Mouse (Mus musculus) liver, embryonic 11.5 days (tissue): Measurements from ENCODE around the gene Sp9. TPM values are rescaled to one million over a fixed set of nuclear protein-coding genes. Genes with fewer than 3 reads are reported as not detected.

Source experiments
- ATAC-seq: fragments of 200-750 bp; cut with Nextera tagmentation; replicated peaks from 2 replicates; pipeline ENCODE4 v1.8.0; 2017; ENCODE audit warnings: moderate number of reproducible peaks, mild to moderate bottlenecking, moderate TSS enrichment, moderate library complexity; ENCODE audit not compliant: low FRiP score
- DNase-seq: peaks from one replicate; pipeline ENCODE4 v3.0.0-alpha.2; 2017; ENCODE audit warnings: low spot score
- H3K27ac ChIP-seq: fragments of 300-500 bp; sonication (generic); 2 replicates; pipeline ENCODE4 v1.5.1; 2014; ENCODE audit warnings: mild to moderate bottlenecking, low read depth, low read length, control low read depth
- H3K27me3 ChIP-seq: fragments of 300-500 bp; sonication (generic); replicated peaks from 2 replicates; pipeline ENCODE4 v1.6.1; 2014; ENCODE audit warnings: low read length, mixed read lengths; ENCODE audit not compliant: control insufficient read depth, insufficient read depth
- H3K36me3 ChIP-seq: fragments of 300-500 bp; sonication (generic); 2 replicates; pipeline ENCODE4 v1.6.1; 2014; ENCODE audit warnings: mild to moderate bottlenecking, low read length, moderate library complexity, mixed read lengths; ENCODE audit not compliant: control insufficient read depth, insufficient read depth
- H3K4me1 ChIP-seq: fragments of 300-500 bp; sonication (generic); replicated peaks from 2 replicates; pipeline ENCODE4 v1.6.1; 2014; ENCODE audit warnings: low read length, mixed read lengths; ENCODE audit not compliant: control insufficient read depth, insufficient read depth
- H3K4me2 ChIP-seq: fragments of 300-500 bp; sonication (generic); 2 replicates; pipeline ENCODE4 v1.6.1; 2014; ENCODE audit warnings: mild to moderate bottlenecking, control low read depth, moderate library complexity
- H3K4me3 ChIP-seq: fragments of 300-500 bp; sonication (generic); 2 replicates; pipeline ENCODE4 v1.5.1; 2014; ENCODE audit warnings: low read depth, low read length, control low read depth
- H3K9ac ChIP-seq: fragments of 300-500 bp; sonication (generic); 2 replicates; pipeline ENCODE4 v1.6.1; 2014; ENCODE audit warnings: low read depth, low read length, control low read depth
- H3K9me3 ChIP-seq: fragments of 300-500 bp; sonication (generic); 2 replicates; pipeline ENCODE4 v1.6.1; 2016; ENCODE audit warnings: low read length, inconsistent platforms, mixed read lengths; ENCODE audit not compliant: control insufficient read depth
- WGBS: fragments of 180-500 bp; shearing (Covaris S2); extraction: QIAGEN DNeasy Blood & Tissue Kit; methylation state at CpG from one replicate; pipeline ENCODE4 v1.1.7; 2014; 5-methylcytosine and 5-hydroxymethylcytosine counted together
- polyA plus RNA-seq: library from polyadenylated mRNA; unstranded; fragments of >200 nt; fragmentation: Nextera tagmentation; extraction: Ambion mirVana; gene quantifications from 2 replicates; pipeline ENCODE4 v1.2.1, GENCODE M21; 2014

The Sp9 gene
- polyA plus RNA-seq, 1 experiment from 2014 or later: 0.05 TPM

DNA sequence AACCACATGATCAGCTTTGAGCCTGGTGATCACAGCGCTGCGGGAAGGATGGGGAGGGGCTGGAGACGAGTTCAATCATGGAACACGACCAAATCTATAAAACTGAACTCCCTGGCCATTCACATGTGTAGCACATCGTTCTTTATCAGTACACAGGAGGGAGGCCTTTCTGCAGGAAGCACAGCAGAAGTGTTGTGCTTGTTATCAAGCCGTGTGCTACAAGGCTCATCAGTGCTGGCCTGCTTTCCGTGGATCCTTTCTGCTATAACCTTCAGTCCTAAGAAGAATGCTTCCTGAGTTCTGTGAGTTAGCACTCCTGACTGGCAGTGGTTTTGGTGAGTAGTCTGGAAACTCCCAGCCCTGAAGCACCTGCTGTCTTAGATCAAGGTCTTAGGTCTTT, 23.3 kb downstream of the Sp9 start:
- Histone ChIP-seq H3K9me3 (no peaks in the 10 kb centered on the region), H3K4me1 (peaks cover 11% of the 10 kb centered on the region), H3K4me2 (no peak overlapping the region), H3K27ac (no peak overlapping the region), H3K27me3 (no peaks in the 10 kb centered on the region), H3K4me3 (no peak overlapping the region), H3K9ac (no peak overlapping the region), H3K36me3 (peaks cover 2% of the 10 kb centered on the region; the same call in 1 of the 2 replicates)
- ATAC-seq (peak; percentile 64; the same call in 1 of the 2 replicates), DNase-seq (no peak)
- 58% methylated on average over 7 of the region's 7 CpGs for WGBS

- Histone ChIP-seq H3K4me1 (peaks cover 22% of the 10 kb centered on the region), H3K4me3 (no peak overlapping the region), H3K9ac (no peak overlapping the region), H3K27me3 (no peaks in the 10 kb centered on the region), H3K4me2 (no peak overlapping the region), H3K9me3 (no peaks in the 10 kb centered on the region), H3K27ac (no peak overlapping the region), H3K36me3 (peaks cover under 1% of the 10 kb centered on the region; the same call in 1 of the 2 replicates)
- 71% methylated on average over 7 of the region's 7 CpGs for WGBS
- ATAC-seq: peak; percentile 50; the same call in 1 of the 2 replicates
- DNase-seq: no peak
Observed at GRCm38 (mm10) chr2:73298154-73298553, 26.4 kb downstream of the Sp9 start.

GRCm38 (mm10) chr2:73298841-73299240, 27.1 kb downstream of the Sp9 start:
- Histone ChIP-seq H3K27ac (no peak overlapping the region), H3K4me2 (no peak overlapping the region), H3K4me1 (peaks cover 22% of the 10 kb centered on the region), H3K4me3 (no peak overlapping the region), H3K9ac (no peak overlapping the region), H3K36me3 (peaks cover 6% of the 10 kb centered on the region; the same call in 1 of the 2 replicates), H3K27me3 (no peaks in the 10 kb centered on the region), H3K9me3 (no peaks in the 10 kb centered on the region)
- no peak for ATAC-seq
- no peak for DNase-seq
- 85% methylated on average over 3 of the region's 3 CpGs for WGBS

DNA sequence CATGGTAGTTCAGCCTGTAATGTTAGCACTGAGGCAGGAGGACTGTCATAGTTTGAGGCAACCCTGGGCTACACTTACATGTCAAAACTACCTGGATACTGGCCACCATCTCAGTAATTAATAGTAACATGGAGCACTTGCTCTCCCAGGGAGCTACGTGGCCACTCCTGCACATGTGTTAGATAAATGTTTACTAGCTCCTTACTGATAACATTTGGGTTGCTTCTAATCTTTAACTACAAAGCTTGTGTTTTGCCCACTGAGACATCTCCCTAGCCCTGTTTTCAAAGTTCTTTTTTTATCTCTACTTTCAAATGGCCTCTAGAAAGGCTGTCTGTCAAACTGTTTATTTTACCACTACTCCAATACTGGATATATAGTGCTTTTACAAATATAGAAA, 30.3 kb downstream of the Sp9 start:
- 17% methylated on average over 1 of the region's 1 CpGs for WGBS
- H3K9me3 ChIP-seq: no peaks in the 10 kb centered on the region
- no peak for DNase-seq
- H3K27ac ChIP-seq: peak overlapping the region; percentile 70
- H3K9ac ChIP-seq: no peak overlapping the region
- no peak overlapping the region for H3K4me3 ChIP-seq
- peaks cover 15% of the 10 kb centered on the region for H3K4me1 ChIP-seq
- H3K4me2 ChIP-seq: peak overlapping the region; percentile 45
- peak; percentile 95 for ATAC-seq
- H3K36me3 ChIP-seq: peaks cover 6% of the 10 kb centered on the region; the same call in 1 of the 2 replicates
- H3K27me3 ChIP-seq: no peaks in the 10 kb centered on the region

DNA sequence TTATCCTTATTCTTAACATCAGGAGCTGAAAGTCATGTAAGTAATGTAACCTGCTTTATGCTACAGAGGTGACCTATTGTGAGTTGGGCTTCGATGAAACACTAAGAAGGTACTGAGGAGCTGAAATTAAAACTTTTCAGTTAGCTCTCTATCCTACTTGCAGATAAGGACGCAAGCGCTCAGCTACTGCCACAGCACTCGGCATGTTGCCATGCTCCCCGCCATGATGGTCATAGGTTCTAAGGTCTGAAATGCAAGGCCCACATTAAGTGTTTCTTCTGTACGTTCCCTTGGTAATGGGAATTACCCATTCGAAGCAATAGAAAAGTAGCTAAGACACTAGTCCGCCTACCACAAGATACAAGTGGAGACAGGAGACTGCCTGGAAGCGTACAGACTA, 31.0 kb downstream of the Sp9 start:
- peak overlapping the region; percentile 70 for H3K27ac ChIP-seq
- WGBS: 86% methylated on average over 9 of the region's 9 CpGs
- ATAC-seq: no peak
- no peaks in the 10 kb centered on the region for H3K9me3 ChIP-seq
- DNase-seq: no peak
- peaks cover 15% of the 10 kb centered on the region for H3K4me1 ChIP-seq
- H3K27me3 ChIP-seq: no peaks in the 10 kb centered on the region
- H3K9ac ChIP-seq: no peak overlapping the region
- no peak overlapping the region for H3K4me3 ChIP-seq
- H3K36me3 ChIP-seq: peaks cover 11% of the 10 kb centered on the region; the same call in 1 of the 2 replicates
- H3K4me2 ChIP-seq: no peak overlapping the region; the same call in 1 of the 2 replicates

DNA sequence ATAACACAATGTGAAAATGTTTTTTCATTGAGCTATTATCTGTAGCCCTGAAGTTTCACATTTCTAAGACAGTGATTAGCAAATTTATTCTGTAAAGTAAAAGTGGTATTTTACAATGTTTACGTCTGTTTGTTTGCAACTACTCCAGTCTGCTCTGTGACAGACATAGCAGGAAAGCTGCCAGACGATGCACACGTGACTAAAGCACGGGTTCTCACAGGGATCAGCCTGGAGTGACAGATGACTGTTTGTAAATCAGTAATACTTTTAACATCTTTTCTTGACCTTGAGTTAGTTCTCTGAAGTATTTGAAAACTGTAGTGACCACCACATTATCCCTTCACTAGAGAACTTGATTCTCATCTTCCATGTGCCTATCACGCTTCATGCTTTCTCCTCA, 32.8 kb downstream of the Sp9 start:
- no peak overlapping the region for H3K9ac ChIP-seq
- no peak overlapping the region for H3K4me3 ChIP-seq
- 88% methylated on average over 5 of the region's 5 CpGs for WGBS
- no peak for DNase-seq
- no peak overlapping the region for H3K27ac ChIP-seq
- H3K27me3 ChIP-seq: no peaks in the 10 kb centered on the region
- H3K4me1 ChIP-seq: peaks cover 10% of the 10 kb centered on the region
- no peak for ATAC-seq
- H3K4me2 ChIP-seq: no peak overlapping the region
- H3K36me3 ChIP-seq: peaks cover 20% of the 10 kb centered on the region
- H3K9me3 ChIP-seq: no peaks in the 10 kb centered on the region

- H3K27ac ChIP-seq: no peak overlapping the region
- DNase-seq: no peak
- no peak overlapping the region for H3K9ac ChIP-seq
- H3K4me2 ChIP-seq: no peak overlapping the region
- ATAC-seq: no peak
- H3K27me3 ChIP-seq: no peaks in the 10 kb centered on the region
- peaks cover 20% of the 10 kb centered on the region for H3K36me3 ChIP-seq
- peaks cover 11% of the 10 kb centered on the region for H3K4me1 ChIP-seq
- H3K9me3 ChIP-seq: no peaks in the 10 kb centered on the region
- H3K4me3 ChIP-seq: no peak overlapping the region
- 91% methylated on average over 7 of the region's 7 CpGs for WGBS
Observed at GRCm38 (mm10) chr2:73306006-73306405, 34.3 kb downstream of the Sp9 start.

DNA sequence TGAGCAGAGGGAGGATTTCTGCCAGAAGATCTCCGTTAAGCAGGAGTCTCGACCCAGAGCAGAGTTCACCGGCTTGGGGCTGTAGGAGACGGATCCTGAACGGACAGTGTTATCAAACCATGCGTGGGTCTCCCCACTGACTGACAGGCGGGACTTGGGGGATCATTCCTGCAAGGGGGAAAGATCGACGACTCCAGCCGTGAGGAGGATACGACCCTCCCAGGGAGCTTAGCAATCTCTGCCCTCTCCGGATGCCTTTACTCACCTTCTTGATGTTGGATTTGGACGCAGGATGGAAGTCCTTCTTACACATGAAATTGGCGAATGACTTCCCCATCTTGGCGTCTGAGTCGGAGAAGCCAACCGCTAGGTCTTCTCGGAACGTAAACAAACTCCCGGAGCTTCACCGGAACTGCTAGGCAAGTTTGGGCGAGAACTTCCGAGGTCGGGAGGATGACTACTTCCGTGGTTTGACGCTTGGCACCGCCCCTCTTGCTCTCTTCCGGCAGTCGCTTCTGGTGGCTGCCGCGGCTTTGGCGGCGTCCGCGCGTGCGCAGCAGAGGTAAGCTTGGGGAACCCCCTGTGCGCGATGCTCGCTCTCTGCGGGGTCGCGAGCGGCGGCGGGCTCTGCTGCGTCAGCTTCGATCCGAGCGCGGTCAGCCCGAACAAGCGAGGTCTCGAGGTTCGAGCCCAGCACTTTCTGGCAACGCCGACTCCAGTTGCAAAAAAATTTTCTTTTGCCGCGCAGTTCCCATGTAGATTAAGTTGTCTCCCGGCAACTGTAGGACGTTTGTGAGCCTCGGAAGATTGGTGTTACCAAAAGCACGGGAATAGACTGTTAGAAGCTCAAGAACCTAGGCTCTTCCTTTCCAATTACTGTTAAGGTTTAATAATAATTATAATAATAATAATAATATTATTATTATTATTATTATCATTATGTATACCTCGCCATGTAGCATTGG, 40.7 kb downstream of the Sp9 start, which contains the start of the genes Scrn3 and Cir1:
Scrn3 (plus strand) TSS at position 450 of the 965 bp plus-strand sequence.
Cir1 (minus strand) TSS at position 550 of the 965 bp plus-strand sequence.
- Histone ChIP-seq H3K36me3 (peaks cover 13% of the 10 kb centered on the region), H3K4me2 (peak within 1 kb of the TSS; percentile 87), H3K9me3 (no peaks in the 10 kb centered on the region), H3K27me3 (no peaks in the 10 kb centered on the region), H3K9ac (peak within 1 kb of the TSS; percentile 84), H3K27ac (peak within 1 kb of the TSS; percentile 82), H3K4me3 (peak within 1 kb of the TSS; percentile 83), H3K4me1 (peaks cover 5% of the 10 kb centered on the region)
- peak; percentile 91 for DNase-seq
- WGBS: under 1% methylated on average over 64 of the region's 64 CpGs
- ATAC-seq: peak; percentile 92
